Mouse (Mus musculus) limb, embryonic 14.5 days (tissue): ENCODE data around the gene Sh3bgrl. TPM values are rescaled to one million over a fixed set of nuclear protein-coding genes. Genes with fewer than 3 reads are reported as not detected.

Source experiments
- ATAC-seq: fragments of 200-750 bp; cut with Nextera tagmentation; 2 replicates; pipeline ENCODE4 v1.8.0; 2017; ENCODE audit warnings: low read depth, moderate number of reproducible peaks, moderate TSS enrichment; ENCODE audit not compliant: low FRiP score
- DNase-seq: peaks from one replicate; pipeline ENCODE4 v3.0.0-alpha.2; 2015; ENCODE audit warnings: low spot score
- H3K27ac ChIP-seq: fragments of 300-500 bp; sonication (generic); replicated peaks from 2 replicates; pipeline ENCODE4 v1.5.1; 2014; ENCODE audit warnings: low read depth, mild to moderate bottlenecking, low read length, moderate library complexity, mixed read lengths
- H3K27me3 ChIP-seq: fragments of 300-500 bp; sonication (generic); 2 replicates; pipeline ENCODE4 v1.6.1; 2014; ENCODE audit warnings: low read length, mixed read lengths; ENCODE audit not compliant: control insufficient read depth, insufficient read depth
- H3K36me3 ChIP-seq: fragments of 300-500 bp; sonication (generic); 2 replicates; pipeline ENCODE4 v1.6.1; 2014; ENCODE audit warnings: mild to moderate bottlenecking, low read length, moderate library complexity, mixed read lengths; ENCODE audit not compliant: control insufficient read depth, insufficient read depth
- H3K4me1 ChIP-seq: fragments of 300-500 bp; sonication (generic); 2 replicates; pipeline ENCODE4 v1.6.1; 2014; ENCODE audit warnings: antibody characterized with exemption, low read length, mixed read lengths; ENCODE audit not compliant: control insufficient read depth, insufficient read depth
- H3K4me2 ChIP-seq: fragments of 300-500 bp; sonication (generic); replicated peaks from 2 replicates; pipeline ENCODE4 v1.6.1; 2014; ENCODE audit warnings: low read depth, mild to moderate bottlenecking, low read length, moderate library complexity; ENCODE audit not compliant: severe bottlenecking
- H3K4me3 ChIP-seq: fragments of 300-500 bp; sonication (generic); replicated peaks from 2 replicates; pipeline ENCODE4 v1.5.1; 2014; ENCODE audit warnings: low read length
- H3K9ac ChIP-seq: fragments of 300-500 bp; sonication (generic); 2 replicates; pipeline ENCODE4 v1.6.1; 2014; ENCODE audit warnings: mild to moderate bottlenecking, low read depth, low read length, moderate library complexity; ENCODE audit not compliant: severe bottlenecking
- H3K9me3 ChIP-seq: fragments of 300-500 bp; sonication (generic); 2 replicates; pipeline ENCODE4 v1.6.1; 2016; ENCODE audit warnings: low read length; ENCODE audit not compliant: control insufficient read depth
- POLR2A ChIP-seq: fragments of 200-500 bp; IDR thresholded peaks from 2 replicates; pipeline ENCODE4 v1.8.0; 2012; ENCODE audit warnings: inconsistent platforms, mild to moderate bottlenecking, moderate library complexity, borderline replicate concordance; ENCODE audit not compliant: insufficient read depth, insufficient read length; ENCODE audit errors: extremely low read depth
- WGBS: fragments of 180-500 bp; shearing (Covaris S2); extraction: QIAGEN DNeasy Blood & Tissue Kit; methylation state at CpG from one replicate; pipeline ENCODE4 v1.1.7; 2014; 5-methylcytosine and 5-hydroxymethylcytosine counted together
- polyA plus RNA-seq, 2 experiments: library from polyadenylated mRNA; depleted of rRNA in 1 of 2; stranded (reverse) in 1 of 2; unstranded in 1 of 2; fragments of >200 nt; fragmentation: Nextera tagmentation in 1 of 2; extraction: Ambion mirVana in 1 of 2; gene quantifications; 2 replicates each; pipeline versions ENCODE4 v1.2.1 to v1.2.3; 2012 to 2014

The Sh3bgrl gene
- polyA plus RNA-seq, 2 experiments, result 69.0 to 89.3 TPM

DNA sequence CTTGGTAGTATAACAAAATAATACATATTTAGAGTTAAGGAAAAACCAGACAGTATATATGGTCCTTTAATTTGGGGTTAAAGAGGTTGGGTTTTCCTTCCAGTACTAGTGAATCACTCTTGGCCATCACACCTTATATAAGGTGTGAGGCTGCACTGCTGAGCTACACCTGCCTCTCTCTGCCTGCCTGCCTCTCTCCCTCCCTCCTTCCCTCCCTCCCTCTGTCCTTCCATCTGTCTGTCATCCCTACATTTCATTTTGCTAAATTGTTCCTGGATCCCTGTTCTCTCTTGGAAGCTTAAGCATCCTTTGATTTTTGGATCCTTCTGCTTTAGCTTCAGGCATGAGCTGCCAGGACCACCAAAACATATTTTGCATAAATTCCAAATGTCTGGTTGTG is 28.6 kb downstream of the Sh3bgrl start:
- no peak for TF ChIP-seq POLR2A
- no peak for DNase-seq
- Histone ChIP-seq H3K9ac (no peak overlapping the region), H3K36me3 (no peaks in the 10 kb centered on the region), H3K4me3 (no peak overlapping the region), H3K27me3 (no peaks in the 10 kb centered on the region), H3K27ac (no peak overlapping the region), H3K4me1 (no peaks in the 10 kb centered on the region), H3K9me3 (no peaks in the 10 kb centered on the region), H3K4me2 (no peak overlapping the region)
- ATAC-seq, result no peak

GRCm38 (mm10) chrX:109126847-109127246 is 31.7 kb downstream of the Sh3bgrl start:
- no peaks in the 10 kb centered on the region for H3K27me3 ChIP-seq
- H3K4me2 ChIP-seq, result no peak overlapping the region
- WGBS, result 79% methylated on average over 1 of the region's 1 CpGs
- ATAC-seq (no peak), DNase-seq (no peak)
- TF ChIP-seq POLR2A, result no peak
- H3K4me3 ChIP-seq, result no peak overlapping the region
- H3K9ac ChIP-seq, result no peak overlapping the region
- H3K27ac ChIP-seq, result no peak overlapping the region
- H3K9me3 ChIP-seq, result no peaks in the 10 kb centered on the region
- H3K36me3 ChIP-seq, result no peaks in the 10 kb centered on the region
- H3K4me1 ChIP-seq, result no peaks in the 10 kb centered on the region

- Histone ChIP-seq H3K36me3 (no peaks in the 10 kb centered on the region), H3K9ac (no peak overlapping the region), H3K27me3 (no peaks in the 10 kb centered on the region), H3K27ac (no peak overlapping the region), H3K4me2 (no peak overlapping the region), H3K4me1 (no peaks in the 10 kb centered on the region), H3K9me3 (no peaks in the 10 kb centered on the region), H3K4me3 (no peak overlapping the region)
- 48% methylated on average over 7 of the region's 7 CpGs for WGBS
- no peak for TF ChIP-seq POLR2A
- ATAC-seq (peak; percentile 57), DNase-seq (peak; percentile 9)
Measured at GRCm38 (mm10) chrX:109127551-109128088, 32.5 kb downstream of the Sh3bgrl start.

DNA sequence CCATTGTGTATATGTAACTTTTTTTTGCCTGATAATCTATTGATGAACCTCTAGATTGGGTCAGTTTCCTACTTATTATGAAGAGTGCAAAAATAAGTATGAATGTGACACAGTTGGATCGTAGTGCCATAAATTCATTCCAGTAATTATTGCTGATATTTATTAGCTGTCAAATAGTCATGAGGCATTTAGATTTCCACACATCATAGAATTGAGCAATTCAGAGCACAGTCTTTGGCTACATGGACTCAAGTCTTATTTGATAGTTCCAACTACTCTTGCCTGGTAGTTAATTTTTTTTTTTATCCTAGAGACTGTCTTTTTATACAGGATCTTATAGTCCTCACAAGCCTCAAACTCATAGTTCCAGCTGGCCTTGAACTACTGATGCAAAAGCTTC is 34.9 kb downstream of the Sh3bgrl start:
- Histone ChIP-seq H3K9me3 (no peaks in the 10 kb centered on the region), H3K36me3 (no peaks in the 10 kb centered on the region), H3K4me1 (no peaks in the 10 kb centered on the region), H3K27me3 (no peaks in the 10 kb centered on the region), H3K9ac (no peak overlapping the region), H3K4me3 (no peak overlapping the region), H3K27ac (no peak overlapping the region), H3K4me2 (no peak overlapping the region)
- DNase-seq (no peak), ATAC-seq (no peak)
- 84% methylated on average over 1 of the region's 1 CpGs for WGBS
- no peak for TF ChIP-seq POLR2A

GRCm38 (mm10) chrX:109131834-109132233 is 36.7 kb downstream of the Sh3bgrl start:
- Histone ChIP-seq H3K27ac (no peak overlapping the region), H3K36me3 (no peaks in the 10 kb centered on the region), H3K4me2 (no peak overlapping the region), H3K9me3 (no peaks in the 10 kb centered on the region), H3K4me1 (no peaks in the 10 kb centered on the region), H3K9ac (no peak overlapping the region), H3K27me3 (no peaks in the 10 kb centered on the region), H3K4me3 (no peak overlapping the region)
- WGBS, result 79% methylated on average over 2 of the region's 2 CpGs
- no peak for TF ChIP-seq POLR2A
- no peak for ATAC-seq
- no peak for DNase-seq

- WGBS, result 95% methylated on average over 1 of the region's 1 CpGs
- no peaks in the 10 kb centered on the region for H3K9me3 ChIP-seq
- no peak overlapping the region for H3K4me2 ChIP-seq
- H3K4me1 ChIP-seq, result no peaks in the 10 kb centered on the region
- ATAC-seq, result no peak
- DNase-seq, result no peak
- no peak overlapping the region for H3K4me3 ChIP-seq
- H3K9ac ChIP-seq, result no peak overlapping the region
- TF ChIP-seq POLR2A, result no peak
- H3K27ac ChIP-seq, result no peak overlapping the region
- H3K27me3 ChIP-seq, result no peaks in the 10 kb centered on the region
- no peaks in the 10 kb centered on the region for H3K36me3 ChIP-seq
Measured at GRCm38 (mm10) chrX:109132463-109132862, 37.3 kb downstream of the Sh3bgrl start.
